Mouse (Mus musculus) liver, adult (tissue): Measurements from ENCODE around the gene 3100002H09Rik.

Experiments used
- GATA4 ChIP-seq: IDR thresholded peaks from 2 replicates; pipeline ENCODE4 v1.6.1; 2014; ENCODE audit warnings: mild to moderate bottlenecking, low read length; ENCODE audit not compliant: insufficient replicate concordance

The 3100002H09Rik gene

GRCm38 (mm10) chr4:124622566-124622965 lies 12.0 kb upstream of the 3100002H09Rik start:
- TF ChIP-seq GATA4: no peak

- TF ChIP-seq GATA4: no peak
Observed at GRCm38 (mm10) chr4:124621406-124621805, 10.8 kb upstream of the 3100002H09Rik start.

GRCm38 (mm10) chr4:124618599-124618998 lies 8.0 kb upstream of the 3100002H09Rik start:
- TF ChIP-seq GATA4: no peak

- TF ChIP-seq GATA4: no peak
Observed at GRCm38 (mm10) chr4:124616636-124617035, 6.0 kb upstream of the 3100002H09Rik start.

GRCm38 (mm10) chr4:124615986-124616385 lies 5.4 kb upstream of the 3100002H09Rik start:
- no peak for TF ChIP-seq GATA4

GRCm38 (mm10) chr4:124615406-124615960 lies 4.9 kb upstream of the 3100002H09Rik start:
- TF ChIP-seq GATA4: no peak

- no peak for TF ChIP-seq GATA4
Observed at GRCm38 (mm10) chr4:124614189-124614588, 3.6 kb upstream of the 3100002H09Rik start.

- no peak for TF ChIP-seq GATA4
Observed at GRCm38 (mm10) chr4:124611768-124612167, 1.2 kb upstream of the 3100002H09Rik start.

- no peak for TF ChIP-seq GATA4
Observed at GRCm38 (mm10) chr4:124610066-124610465, 537 bp downstream of the 3100002H09Rik start.

- TF ChIP-seq GATA4: no peak
Observed at GRCm38 (mm10) chr4:124607166-124607565, 3.4 kb downstream of the 3100002H09Rik start.

- no peak for TF ChIP-seq GATA4
Observed at GRCm38 (mm10) chr4:124606180-124606579, 4.4 kb downstream of the 3100002H09Rik start.

GRCm38 (mm10) chr4:124605255-124605654 lies 5.3 kb downstream of the 3100002H09Rik start:
- TF ChIP-seq GATA4: no peak

GRCm38 (mm10) chr4:124603712-124604111 lies 6.9 kb downstream of the 3100002H09Rik start:
- no peak for TF ChIP-seq GATA4

- no peak for TF ChIP-seq GATA4
Observed at GRCm38 (mm10) chr4:124595929-124596328, 14.7 kb downstream of the 3100002H09Rik start.

GRCm38 (mm10) chr4:124594933-124595332 lies 15.7 kb downstream of the 3100002H09Rik start:
- TF ChIP-seq GATA4: no peak

GRCm38 (mm10) chr4:124593691-124594090 lies 16.9 kb downstream of the 3100002H09Rik start:
- TF ChIP-seq GATA4: no peak

GRCm38 (mm10) chr4:124593210-124593609 lies 17.4 kb downstream of the 3100002H09Rik start:
- TF ChIP-seq GATA4: no peak
